24 mouse cellular contexts compared by ENCODE assay signal in genomic region chr10:70767461-70767860, GRCm38 (mm10).
DNase-seq lines count a peak whose midpoint lies in the region; ATAC-seq and TF ChIP-seq lines count a peak whose summit lies in the region.
"Had no signal": no experiment of that assay in that cellular context is flagged by ENCODE, and none has a peak within 500 bp of the region (broad histone marks: within the 10 kb centered on the region; RNA-seq: fewer than 3 reads in every experiment).

No protein-coding gene starts in this region.

- no peak overlapping the region for H3K4me3 ChIP-seq in layer of hippocampus, adult 2 months
- H3K4me3 ChIP-seq: embryonic facial prominence, embryonic 12.5 days; embryonic facial prominence, embryonic 15.5 days; forebrain, embryonic 12.5 days; forebrain, embryonic 15.5 days; heart, adult 2 months; heart, embryonic 10.5 days; heart, embryonic 13.5 days; hindbrain, embryonic 12.5 days; hindbrain, embryonic 15.5 days had no signal

- no peak for TF ChIP-seq CTCF in layer of hippocampus, adult 2 months (conservative IDR thresholded peaks at IDR 0.05)

- intact Hi-C loops in left cerebral cortex, postnatal 4 days (cut with DNase I) = no loop called here
- intact Hi-C loops in left cerebral cortex, postnatal 10 days (cut with DNase I) = no loop called here

- peak overlapping the region; percentile 79 for H3K27ac ChIP-seq in layer of hippocampus, adult 2 months
- H3K27ac ChIP-seq: embryonic facial prominence, embryonic 12.5 days; embryonic facial prominence, embryonic 15.5 days; forebrain, embryonic 12.5 days; forebrain, embryonic 15.5 days; heart, adult 2 months; heart, embryonic 10.5 days; heart, embryonic 13.5 days; hindbrain, embryonic 12.5 days; hindbrain, embryonic 15.5 days had no signal

- DNase-seq in cerebellum, postnatal 10 days = peak; percentile 37 to 52
- DNase-seq in cerebellum, adult 8-10 months = no peak
- DNase-seq in layer of hippocampus, adult 2 months (ENCODE audit: low spot score in 2 of 2) = peak in 1 of 2 experiments; percentile 7
- no peak for DNase-seq in layer of hippocampus, postnatal 25 days (ENCODE audit: extremely low spot score in 1 of 2, low spot score in 1 of 2)
- DNase-seq in left cerebral cortex, postnatal 4 days = peak; percentile 30
- no peak for DNase-seq in left cerebral cortex, postnatal 10 days (ENCODE audit: extremely low spot score in 1 of 2, low spot score in 2 of 2)
- peak; percentile 41 for DNase-seq in brain, adult 2 months (ENCODE audit: low read depth, low spot score)
- DNase-seq: adrenal gland, postnatal 10 days; adrenal gland, postnatal 36 days; cerebellum, adult 11-12 months; cerebellum, adult 9-10 months; cerebellum, postnatal 36 days; gastrocnemius, postnatal 25 days; heart, adult 2 months had no signal

- no peak for ATAC-seq in erythroid progenitor cell, adult 5-6 weeks (replicated peaks; ENCODE audit: low FRiP score, poor library complexity, severe bottlenecking)
- ATAC-seq: forebrain, embryonic 15.5 days; Patski had no signal

Comparison
In these comparisons a context has a peak if more than half of its experiments do, and no peak if none do; other contexts are left out.
1. DNase-seq: peak in cerebellum, postnatal 10 days (2 of 2), left cerebral cortex, postnatal 4 days (single experiment) and brain, adult 2 months (single experiment); none in cerebellum, adult 8-10 months (single experiment), layer of hippocampus, postnatal 25 days (0 of 2) and left cerebral cortex, postnatal 10 days (0 of 2).